Mouse (Mus musculus): ENCODE results near the gene Vwa3b. TPM values are rescaled to one million over a fixed set of nuclear protein-coding genes. Genes with fewer than 3 reads are reported as not detected.
"Not testable (repeated sequence)": the region's sequence is repeated elsewhere in the genome, so short reads cannot be mapped to it uniquely, and the experiment has no call there.

The Vwa3b gene
- polyA plus RNA-seq, 1 experiment from 2014 or later = 0.82 TPM

- H3K36me3 ChIP-seq (replicated peaks) = no peaks in the 10 kb centered on the region
- H3K4me3 ChIP-seq (replicated peaks) = no peak overlapping the region
- H3K9ac ChIP-seq = no peak overlapping the region
- no peak overlapping the region for H3K4me2 ChIP-seq
- 79% methylated on average over 6 of the region's 6 CpGs for WGBS
- H3K9me3 ChIP-seq = no peaks in the 10 kb centered on the region
- no peak overlapping the region for H3K27ac ChIP-seq
- H3K27me3 ChIP-seq = no peaks in the 10 kb centered on the region
- ATAC-seq (ENCODE audit: low FRiP score) = no peak
- H3K4me1 ChIP-seq = no peaks in the 10 kb centered on the region
These were observed 30.6 kb upstream of the Vwa3b start for GRCm38 (mm10) chr1:36995760-36996159.

GRCm38 (mm10) chr1:36996561-36997213 lies 29.7 kb upstream of the Vwa3b start:
- ATAC-seq (ENCODE audit: low FRiP score) = no peak
- H3K27ac ChIP-seq = no peak overlapping the region
- H3K36me3 ChIP-seq (replicated peaks) = no peaks in the 10 kb centered on the region
- 60% methylated on average over 6 of the region's 6 CpGs for WGBS
- H3K27me3 ChIP-seq = no peaks in the 10 kb centered on the region
- no peak overlapping the region for H3K4me3 ChIP-seq (replicated peaks)
- no peaks in the 10 kb centered on the region for H3K9me3 ChIP-seq
- no peak overlapping the region for H3K9ac ChIP-seq
- H3K4me1 ChIP-seq = peaks cover 2% of the 10 kb centered on the region; the same call in 1 of the 2 replicates
- no peak overlapping the region for H3K4me2 ChIP-seq

GRCm38 (mm10) chr1:37000307-37000706 lies 26.1 kb upstream of the Vwa3b start:
- Histone ChIP-seq H3K27me3 (no peaks in the 10 kb centered on the region), H3K9ac (no peak overlapping the region), H3K4me1 (peaks cover 4% of the 10 kb centered on the region; the same call in 1 of the 2 replicates), H3K4me2 (no peak overlapping the region), H3K36me3 (replicated peaks) (no peaks in the 10 kb centered on the region), H3K9me3 (no peaks in the 10 kb centered on the region), H3K27ac (no peak overlapping the region), H3K4me3 (replicated peaks) (no peak overlapping the region)
- 89% methylated on average over 5 of the region's 5 CpGs for WGBS
- no peak for ATAC-seq (ENCODE audit: low FRiP score)

GRCm38 (mm10) chr1:37001636-37002315 lies 24.6 kb upstream of the Vwa3b start:
- Histone ChIP-seq H3K4me1 (peaks cover 4% of the 10 kb centered on the region; the same call in 1 of the 2 replicates), H3K9ac (no peak overlapping the region), H3K9me3 (no peaks in the 10 kb centered on the region), H3K4me2 (no peak overlapping the region), H3K27ac (no peak overlapping the region), H3K4me3 (replicated peaks) (no peak overlapping the region), H3K36me3 (replicated peaks) (no peaks in the 10 kb centered on the region), H3K27me3 (no peaks in the 10 kb centered on the region)
- no peak for ATAC-seq (ENCODE audit: low FRiP score)
- WGBS = 27% methylated on average over 7 of the region's 7 CpGs

- 82% methylated on average over 3 of the region's 3 CpGs for WGBS
- Histone ChIP-seq H3K27me3 (no peaks in the 10 kb centered on the region), H3K9ac (no peak overlapping the region), H3K4me3 (replicated peaks) (no peak overlapping the region), H3K27ac (no peak overlapping the region), H3K36me3 (replicated peaks) (no peaks in the 10 kb centered on the region), H3K4me1 (peaks cover 4% of the 10 kb centered on the region; the same call in 1 of the 2 replicates), H3K4me2 (no peak overlapping the region), H3K9me3 (no peaks in the 10 kb centered on the region)
- ATAC-seq (ENCODE audit: low FRiP score) = no peak
These were observed 23.9 kb upstream of the Vwa3b start for GRCm38 (mm10) chr1:37002316-37003008.

GRCm38 (mm10) chr1:37004533-37004932 lies 21.9 kb upstream of the Vwa3b start:
- no peaks in the 10 kb centered on the region for H3K9me3 ChIP-seq
- H3K36me3 ChIP-seq (replicated peaks) = no peaks in the 10 kb centered on the region
- no peak overlapping the region for H3K4me2 ChIP-seq
- no peak overlapping the region for H3K4me3 ChIP-seq (replicated peaks)
- no peak overlapping the region for H3K9ac ChIP-seq
- no peak overlapping the region for H3K27ac ChIP-seq
- ATAC-seq (ENCODE audit: low FRiP score) = no peak
- H3K4me1 ChIP-seq = peaks cover 4% of the 10 kb centered on the region; the same call in 1 of the 2 replicates
- 78% methylated on average over 8 of the region's 8 CpGs for WGBS
- H3K27me3 ChIP-seq = no peaks in the 10 kb centered on the region

GRCm38 (mm10) chr1:37005036-37005435 lies 21.4 kb upstream of the Vwa3b start:
- peaks cover 4% of the 10 kb centered on the region; the same call in 1 of the 2 replicates for H3K4me1 ChIP-seq
- H3K9me3 ChIP-seq = no peaks in the 10 kb centered on the region
- no peaks in the 10 kb centered on the region for H3K36me3 ChIP-seq (replicated peaks)
- ATAC-seq (ENCODE audit: low FRiP score) = no peak
- H3K27ac ChIP-seq = no peak overlapping the region
- no peak overlapping the region for H3K9ac ChIP-seq
- 94% methylated on average over 5 of the region's 5 CpGs for WGBS
- H3K27me3 ChIP-seq = no peaks in the 10 kb centered on the region
- no peak overlapping the region for H3K4me2 ChIP-seq
- no peak overlapping the region for H3K4me3 ChIP-seq (replicated peaks)

GRCm38 (mm10) chr1:37006529-37006928 lies 19.9 kb upstream of the Vwa3b start:
- not testable (repeated sequence) for H3K27me3 ChIP-seq; H3K27ac ChIP-seq; ATAC-seq (ENCODE audit: low FRiP score); H3K4me3 ChIP-seq (replicated peaks); H3K4me2 ChIP-seq; H3K36me3 ChIP-seq (replicated peaks); H3K4me1 ChIP-seq; H3K9ac ChIP-seq; H3K9me3 ChIP-seq
- WGBS = 92% methylated on average over 11 of the region's 11 CpGs

- no peaks in the 10 kb centered on the region for H3K4me1 ChIP-seq
- no peak overlapping the region for H3K4me2 ChIP-seq
- H3K9ac ChIP-seq = no peak overlapping the region
- no peak overlapping the region for H3K27ac ChIP-seq
- WGBS = 80% methylated on average over 10 of the region's 10 CpGs
- H3K9me3 ChIP-seq = no peaks in the 10 kb centered on the region
- no peak for ATAC-seq (ENCODE audit: low FRiP score)
- H3K4me3 ChIP-seq (replicated peaks) = no peak overlapping the region
- no peaks in the 10 kb centered on the region for H3K27me3 ChIP-seq
- no peaks in the 10 kb centered on the region for H3K36me3 ChIP-seq (replicated peaks)
These were observed 16.5 kb upstream of the Vwa3b start for GRCm38 (mm10) chr1:37009880-37010279.

- no peak overlapping the region for H3K4me3 ChIP-seq (replicated peaks)
- no peaks in the 10 kb centered on the region for H3K36me3 ChIP-seq (replicated peaks)
- no peaks in the 10 kb centered on the region for H3K4me1 ChIP-seq
- H3K9ac ChIP-seq = no peak overlapping the region
- H3K27me3 ChIP-seq = no peaks in the 10 kb centered on the region
- ATAC-seq (ENCODE audit: low FRiP score) = no peak
- no peak overlapping the region for H3K4me2 ChIP-seq
- H3K27ac ChIP-seq = no peak overlapping the region
- 73% methylated on average over 3 of the region's 3 CpGs for WGBS
- no peaks in the 10 kb centered on the region for H3K9me3 ChIP-seq
These were observed 14.7 kb upstream of the Vwa3b start for GRCm38 (mm10) chr1:37011626-37012209.

GRCm38 (mm10) chr1:37013006-37013405 lies 13.4 kb upstream of the Vwa3b start:
- H3K9me3 ChIP-seq = no peaks in the 10 kb centered on the region
- H3K9ac ChIP-seq = no peak overlapping the region
- no peak overlapping the region for H3K4me2 ChIP-seq
- H3K36me3 ChIP-seq (replicated peaks) = no peaks in the 10 kb centered on the region
- no peak overlapping the region for H3K4me3 ChIP-seq (replicated peaks)
- no peak overlapping the region for H3K27ac ChIP-seq
- 90% methylated on average over 2 of the region's 2 CpGs for WGBS
- H3K4me1 ChIP-seq = no peaks in the 10 kb centered on the region
- no peak for ATAC-seq (ENCODE audit: low FRiP score)
- no peaks in the 10 kb centered on the region for H3K27me3 ChIP-seq

GRCm38 (mm10) chr1:37013687-37014086 lies 12.7 kb upstream of the Vwa3b start:
- Histone ChIP-seq H3K27ac (no peak overlapping the region), H3K9ac (no peak overlapping the region), H3K4me1 (no peaks in the 10 kb centered on the region), H3K4me2 (no peak overlapping the region), H3K4me3 (replicated peaks) (no peak overlapping the region), H3K9me3 (no peaks in the 10 kb centered on the region), H3K27me3 (no peaks in the 10 kb centered on the region), H3K36me3 (replicated peaks) (no peaks in the 10 kb centered on the region)
- no peak for ATAC-seq (ENCODE audit: low FRiP score)
- 81% methylated on average over 7 of the region's 7 CpGs for WGBS

Data from forebrain, embryonic 12.5 days (tissue).